Mouse (Mus musculus): ENCODE data around the gene Ifitm3.

DNA sequence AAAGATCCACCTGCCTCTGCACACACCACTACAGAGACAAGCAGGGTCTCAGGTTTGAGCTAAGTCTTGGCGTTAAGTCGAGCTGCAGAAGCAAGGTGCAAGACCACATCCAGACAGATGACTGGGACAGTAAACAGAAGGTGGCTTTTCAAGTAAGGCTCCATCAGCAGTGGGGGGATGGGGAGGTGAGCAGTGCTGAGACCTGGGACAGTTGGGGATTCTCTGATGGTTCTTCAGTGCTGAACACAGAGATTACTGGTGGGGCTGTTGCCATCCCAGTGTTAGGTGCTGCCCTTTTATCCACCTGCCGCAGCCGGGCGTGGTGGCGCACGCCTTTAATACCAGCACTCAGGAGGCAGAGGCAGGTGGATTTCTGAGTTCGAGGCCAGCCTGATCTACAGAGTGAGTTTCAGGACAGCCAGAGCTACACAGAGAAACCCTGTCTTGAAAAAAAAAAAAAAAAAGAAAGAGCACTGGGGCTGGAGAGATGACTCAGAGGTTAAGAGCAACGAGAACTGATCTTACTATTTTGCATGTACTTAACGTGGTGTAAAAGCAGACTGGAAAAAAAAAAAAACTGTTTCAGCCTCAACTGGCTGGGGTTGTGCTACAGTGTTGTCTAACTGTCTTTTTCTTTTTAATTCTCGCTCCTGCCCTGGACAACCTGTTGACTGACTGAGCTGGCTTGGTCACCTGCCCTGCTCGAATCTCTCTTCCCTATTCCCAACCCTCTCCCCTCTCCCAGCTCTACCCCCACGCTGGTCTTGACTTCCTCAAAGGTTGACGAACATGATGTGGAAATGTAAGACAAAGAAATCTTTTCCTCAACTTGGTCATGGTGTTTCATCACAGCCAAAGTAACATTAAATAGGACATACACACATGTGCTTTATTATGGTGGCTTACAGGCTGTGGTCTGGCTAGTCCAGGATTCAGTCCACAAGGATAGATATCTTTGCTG is 11.2 kb upstream of the Ifitm3 start:
- TF ChIP-seq HCFC1 (IDR thresholded peaks at IDR 0.05; ENCODE audit: borderline replicate concordance, insufficient read depth, low read length) (no peak), CHD2 (IDR thresholded peaks at IDR 0.05; ENCODE audit: low read depth, low read length) (no peak), ZC3H11A (IDR thresholded peaks at IDR 0.05; ENCODE audit: borderline replicate concordance, low read depth, low read length) (no peak)

Measured in ES-E14 (cell line).